Mouse (Mus musculus) v-Abl transformed pro-B cells (cell line): Measurements from ENCODE around the gene Cdh3.

Experiments
- in situ Hi-C, 2 experiments: fragments of 400-800 bp; cut with MboI; formaldehyde crosslinking; loops; one replicate each; pipeline ENCODE4 v1.15.1; 2025; ENCODE audit not compliant: unreplicated experiment in 2 of 2

Gene Cdh3

GRCm38 (mm10) chr8:106526725-106527124 lies 16.0 kb downstream of the Cdh3 start:
- in situ Hi-C loops: loop anchor here in 1 of 2 experiments (25.0 kb wide), 1 partner anchor 389 kb away; the partner anchor contains the start of gene Esrp2

- in situ Hi-C loops: loop anchor here in 1 of 2 experiments (25.0 kb wide), 1 partner anchor 390 kb away; the partner anchor contains the start of gene Esrp2
Observed at GRCm38 (mm10) chr8:106527241-106528036, 16.7 kb downstream of the Cdh3 start.

- in situ Hi-C loops: loop anchor here in 1 of 2 experiments (25.0 kb wide), 1 partner anchor 391 kb away; the partner anchor contains the start of gene Esrp2
Observed at GRCm38 (mm10) chr8:106528596-106529249, 18.0 kb downstream of the Cdh3 start.

DNA sequence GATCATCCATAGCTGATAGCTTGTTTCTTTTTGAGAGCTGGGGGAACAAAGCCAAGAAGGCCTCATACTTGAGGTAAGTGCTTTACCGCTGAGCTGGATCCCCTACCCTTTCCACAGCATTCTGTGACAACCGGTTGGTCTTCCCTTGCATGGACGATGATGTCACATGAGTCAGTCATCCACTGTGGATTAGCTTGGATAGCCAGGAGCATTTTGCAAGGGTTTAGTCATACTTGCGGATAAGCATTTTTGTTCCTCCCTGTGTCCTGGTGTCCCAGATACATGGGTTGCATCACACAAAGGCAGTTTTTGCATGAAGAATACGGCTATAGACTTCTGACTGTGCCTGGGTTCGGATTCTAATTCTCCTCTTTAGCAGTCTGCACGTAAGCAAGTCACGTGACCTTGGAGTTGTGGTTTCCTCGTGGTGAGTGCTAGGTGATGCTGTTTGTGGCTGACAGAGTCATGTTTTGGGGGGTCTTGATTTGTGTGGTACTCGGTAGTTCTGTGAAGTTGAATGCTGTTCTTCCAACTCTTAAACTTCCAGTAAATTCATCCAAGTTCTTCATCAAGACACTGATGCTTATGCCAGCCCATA lies 19.3 kb downstream of the Cdh3 start:
- in situ Hi-C loops: loop anchor here in 1 of 2 experiments (25.0 kb wide), 1 partner anchor 393 kb away; the partner anchor contains the start of gene Esrp2

DNA sequence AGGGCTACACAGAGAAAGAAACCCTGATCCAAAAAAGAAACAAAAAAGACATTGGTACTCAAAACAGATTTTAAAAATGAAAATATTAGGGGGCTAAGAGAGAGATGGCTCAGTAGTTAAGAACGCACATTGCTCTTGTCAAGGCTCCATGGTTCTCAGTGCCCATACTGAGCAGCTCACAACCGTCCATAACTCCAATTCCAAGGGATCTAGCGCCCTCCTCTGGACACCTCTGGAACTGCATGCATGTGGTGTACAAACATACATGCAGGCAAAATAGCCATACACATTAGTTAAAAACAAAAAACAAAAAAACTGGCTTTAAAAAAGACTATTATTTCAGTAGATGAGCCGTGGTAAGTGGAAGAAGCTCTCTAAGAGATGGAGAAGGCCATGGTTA lies 19.9 kb downstream of the Cdh3 start:
- in situ Hi-C loops: loop anchor here in 1 of 2 experiments (25.0 kb wide), 1 partner anchor 393 kb away; the partner anchor contains the start of gene Esrp2

- in situ Hi-C loops: loop anchor here in 1 of 2 experiments (25.0 kb wide), 1 partner anchor 396 kb away; the partner anchor contains the start of gene Esrp2
Observed at GRCm38 (mm10) chr8:106533709-106534108, 23.0 kb downstream of the Cdh3 start.

GRCm38 (mm10) chr8:106534449-106534848 lies 23.8 kb downstream of the Cdh3 start:
- in situ Hi-C loops: loop anchor here in 1 of 2 experiments (25.0 kb wide), 1 partner anchor 397 kb away; the partner anchor contains the start of gene Esrp2

GRCm38 (mm10) chr8:106535448-106535847 lies 24.8 kb downstream of the Cdh3 start:
- in situ Hi-C loops: loop anchor here in 1 of 2 experiments (25.0 kb wide), 1 partner anchor 398 kb away; the partner anchor contains the start of gene Esrp2

GRCm38 (mm10) chr8:106539193-106539592 lies 28.5 kb downstream of the Cdh3 start:
- in situ Hi-C loops: loop anchor here in 1 of 2 experiments (25.0 kb wide), 1 partner anchor 402 kb away; the partner anchor contains the start of gene Esrp2

- in situ Hi-C loops: loop anchor here in 1 of 2 experiments (25.0 kb wide), 1 partner anchor 404 kb away; the partner anchor contains the start of gene Esrp2
Observed at GRCm38 (mm10) chr8:106541002-106541401, 30.3 kb downstream of the Cdh3 start.

DNA sequence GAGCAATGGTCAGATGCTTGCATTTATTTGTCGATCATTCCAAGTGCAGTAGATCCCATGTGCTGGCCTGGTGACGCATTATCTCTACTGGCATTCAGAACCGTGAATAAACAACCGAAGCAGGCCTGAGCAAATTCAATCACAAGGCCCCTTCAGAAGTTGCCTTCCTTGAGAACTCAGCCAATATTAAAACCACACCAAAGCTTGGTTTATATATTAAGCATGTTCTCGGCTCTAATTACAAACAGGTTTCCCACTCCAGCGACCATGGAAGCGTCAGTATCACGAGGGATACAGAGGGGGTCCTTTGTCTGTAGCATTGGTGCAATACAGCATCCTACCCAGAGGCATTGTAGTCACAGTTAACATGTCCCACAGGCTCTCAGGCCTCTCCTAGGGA lies 32.4 kb downstream of the Cdh3 start:
- in situ Hi-C loops: loop anchor here in 1 of 2 experiments (25.0 kb wide), 1 partner anchor 406 kb away; the partner anchor contains the start of gene Esrp2

DNA sequence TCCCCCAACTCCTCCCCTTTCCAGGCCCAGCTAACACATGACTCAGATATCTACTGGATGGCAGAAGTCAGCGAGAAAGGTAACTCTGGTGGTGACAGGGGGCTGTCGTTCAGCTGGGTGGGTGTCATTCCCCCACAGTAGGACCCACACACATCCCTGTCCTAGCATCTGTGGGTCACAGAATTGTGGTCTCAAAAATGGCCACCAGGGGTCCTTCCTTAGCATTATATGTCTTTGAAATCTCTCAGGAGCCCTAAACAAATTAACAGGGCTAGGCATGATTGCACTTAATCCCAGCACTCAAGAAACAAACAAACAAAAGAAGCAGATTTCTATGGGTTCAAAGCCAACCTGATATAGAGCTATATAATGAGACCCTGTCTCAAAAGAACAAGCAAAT lies 34.5 kb downstream of the Cdh3 start:
- in situ Hi-C loops: loop anchor here in 1 of 2 experiments (25.0 kb wide), 1 partner anchor 408 kb away; the partner anchor contains the start of gene Esrp2

GRCm38 (mm10) chr8:106546746-106547145 lies 36.1 kb downstream of the Cdh3 start:
- in situ Hi-C loops: loop anchor here in 1 of 2 experiments (25.0 kb wide), 1 partner anchor 409 kb away; the partner anchor contains the start of gene Esrp2

DNA sequence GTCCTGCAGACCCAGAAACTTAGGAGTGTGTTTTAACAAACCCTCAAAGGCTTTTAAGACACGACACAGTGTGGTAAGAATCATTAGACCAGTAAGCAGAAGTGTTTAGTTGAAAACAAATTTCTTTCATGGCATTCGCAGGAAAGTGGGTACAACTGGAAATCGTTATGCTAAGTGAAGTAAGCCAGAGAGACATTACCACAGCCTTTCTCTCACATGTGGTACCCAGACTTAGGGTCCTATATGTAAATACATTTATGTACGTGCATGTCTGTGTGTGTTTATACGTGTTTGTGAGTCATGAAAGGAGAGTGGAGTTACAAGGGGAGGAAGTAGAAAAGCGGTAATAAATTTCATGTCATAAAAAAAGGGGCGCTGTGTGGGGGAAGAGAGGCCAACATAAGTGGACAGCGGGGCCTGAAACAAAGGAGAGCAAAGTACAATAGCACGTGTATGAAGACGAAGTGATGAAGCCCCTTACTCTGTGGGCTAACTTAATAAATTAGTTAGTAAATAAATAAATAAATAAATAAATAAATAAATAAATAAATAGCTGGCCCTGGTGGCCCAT lies 37.8 kb downstream of the Cdh3 start:
- in situ Hi-C loops: loop anchor here in 1 of 2 experiments (25.0 kb wide), 1 partner anchor 411 kb away; the partner anchor contains the start of gene Esrp2

GRCm38 (mm10) chr8:106550906-106551305 lies 40.2 kb downstream of the Cdh3 start:
- in situ Hi-C loops: no loop called here

GRCm38 (mm10) chr8:106554011-106554410 lies 43.3 kb downstream of the Cdh3 start:
- in situ Hi-C loops: no loop called here

GRCm38 (mm10) chr8:106556068-106556645 lies 45.5 kb downstream of the Cdh3 start:
- in situ Hi-C loops: no loop called here

- in situ Hi-C loops: no loop called here
Observed at GRCm38 (mm10) chr8:106559844-106560243, 49.2 kb downstream of the Cdh3 start.

DNA sequence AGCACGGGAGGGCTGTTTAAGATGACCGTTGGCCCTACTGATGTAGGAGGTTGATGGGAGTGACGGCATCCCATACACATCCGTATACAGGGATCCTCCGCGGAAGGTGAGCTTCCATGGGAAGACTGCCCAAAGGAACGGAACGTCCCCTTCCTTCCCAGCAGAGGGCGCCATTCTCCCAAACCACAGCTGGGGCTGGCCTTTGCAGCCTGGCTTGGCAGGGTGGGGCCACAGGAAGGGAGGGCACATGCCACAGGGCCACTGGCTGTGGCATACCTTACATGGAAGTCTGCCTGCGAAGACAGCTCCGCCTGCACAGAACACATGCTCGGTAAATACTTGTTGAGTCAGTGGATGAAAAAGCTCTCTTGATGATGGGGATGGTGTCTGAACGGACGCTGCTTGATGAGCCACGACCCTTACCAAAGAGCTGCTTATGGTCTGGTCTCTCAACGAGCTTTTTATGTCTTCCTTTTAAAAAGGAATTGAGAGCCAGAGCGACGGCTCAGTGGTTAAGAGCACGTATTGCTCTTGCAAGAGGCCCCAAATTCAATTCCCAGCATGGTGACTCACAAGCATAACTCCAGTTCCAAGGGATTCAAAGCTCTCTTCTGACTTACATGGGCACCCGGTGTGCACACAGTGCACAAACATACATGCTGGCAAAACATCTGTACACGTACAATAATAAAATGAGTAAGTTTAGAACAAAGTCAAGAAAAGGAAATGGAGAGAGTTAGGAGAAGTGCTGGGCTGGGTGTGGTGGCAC lies 50.6 kb downstream of the Cdh3 start:
- in situ Hi-C loops: no loop called here
